Mouse (Mus musculus) frontal cortex, adult (tissue): ENCODE results near the gene Zmiz2.
"Not testable (repeated sequence)": the region's sequence is repeated elsewhere in the genome, so short reads cannot be mapped to it uniquely, and the experiment has no call there.

Experiments
- ATAC-seq: cut with Nextera tagmentation; 2 replicates; pipeline ENCODE4 v1.9.2; 2017; ENCODE audit warnings: mild to moderate bottlenecking, moderate library complexity, mixed read lengths; ENCODE audit not compliant: low TSS enrichment

Gene Zmiz2

DNA sequence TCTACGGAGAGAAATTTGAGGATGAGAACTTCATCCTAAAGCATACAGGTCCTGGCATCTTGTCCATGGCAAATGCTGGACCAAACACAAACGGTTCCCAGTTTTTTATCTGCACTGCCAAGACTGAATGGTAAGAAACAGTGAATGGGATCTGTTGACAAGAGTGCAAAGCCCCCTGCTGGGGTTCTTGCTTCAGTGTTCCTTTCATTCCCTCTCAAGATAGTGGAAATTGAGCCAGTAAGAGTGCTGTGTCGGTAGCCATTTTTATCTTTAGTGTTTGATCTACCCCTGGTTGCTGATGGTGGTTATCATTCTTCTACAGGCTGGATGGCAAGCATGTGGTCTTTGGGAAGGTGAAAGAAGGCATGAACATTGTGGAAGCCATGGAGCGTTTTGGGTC, 30.3 kb downstream of the Zmiz2 start:
- ATAC-seq = not testable (repeated sequence)

DNA sequence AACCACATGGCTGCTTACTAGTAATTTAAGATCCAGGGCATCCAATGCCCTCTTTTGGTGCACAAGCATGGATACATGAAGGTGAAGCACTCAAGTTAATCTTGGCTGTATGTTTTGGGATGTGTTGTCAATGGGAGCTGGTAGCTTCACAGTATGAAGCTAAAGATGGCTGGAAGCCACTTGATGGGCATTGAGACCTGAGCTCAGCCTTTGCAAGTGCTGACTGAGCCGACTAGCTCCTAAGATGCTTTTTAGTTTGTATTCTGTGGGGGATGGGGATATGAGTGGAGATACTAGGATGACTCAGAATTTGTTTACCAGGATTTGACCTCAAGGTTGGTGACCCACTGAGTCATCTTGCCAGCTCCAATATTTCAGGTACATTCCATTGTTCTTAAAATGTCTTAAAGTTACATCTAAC, 31.4 kb downstream of the Zmiz2 start:
- no peak for ATAC-seq

DNA sequence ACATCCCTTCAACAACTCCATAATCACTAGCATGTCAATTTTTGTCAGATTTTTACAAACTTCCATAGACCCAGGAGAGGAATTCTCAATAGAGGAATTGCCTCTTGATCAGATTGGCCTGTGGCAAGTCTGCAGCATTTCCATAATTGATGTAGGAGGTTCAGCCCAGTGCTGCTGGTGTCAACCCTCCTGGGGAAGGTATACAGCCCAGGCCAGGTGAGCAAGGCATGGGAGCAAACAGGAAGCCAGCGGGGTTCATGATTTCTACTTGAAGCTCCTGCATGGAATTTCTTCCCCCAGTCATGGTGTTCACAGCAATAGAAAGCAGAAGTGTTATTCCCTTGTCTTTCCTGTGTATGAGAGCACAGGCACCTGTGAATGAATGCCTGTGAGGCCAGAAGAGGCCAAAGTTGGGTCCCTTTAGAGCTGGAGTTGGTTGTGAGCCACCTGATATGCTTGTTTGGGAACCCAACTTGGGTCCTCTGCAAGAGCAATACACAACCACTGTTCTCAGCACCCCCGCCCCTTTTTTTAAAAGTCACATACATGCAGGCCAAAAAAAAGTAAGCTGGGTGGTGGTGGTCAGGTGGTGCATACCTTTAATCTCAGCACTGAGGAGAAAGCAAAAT, 32.0 kb downstream of the Zmiz2 start:
- no peak for ATAC-seq

DNA sequence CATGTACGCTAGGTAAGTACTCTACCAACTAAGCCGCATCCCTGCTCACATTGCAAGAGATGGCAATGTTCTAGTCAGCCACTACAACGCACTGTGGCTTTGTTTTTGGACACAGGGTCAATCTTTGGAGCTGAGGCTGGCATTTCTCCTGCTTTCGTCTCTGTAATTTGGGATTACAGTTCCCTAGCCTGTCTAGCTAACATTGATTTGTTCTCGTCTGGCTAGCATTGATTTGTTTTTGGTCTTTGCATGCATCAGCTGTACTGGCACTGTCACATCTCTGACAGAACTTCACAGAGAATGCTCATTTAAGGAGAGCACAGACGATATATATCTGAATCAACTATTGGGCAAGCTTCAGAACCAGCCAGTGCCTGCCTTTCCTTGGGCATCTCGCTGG, 41.3 kb downstream of the Zmiz2 start:
- no peak for ATAC-seq

DNA sequence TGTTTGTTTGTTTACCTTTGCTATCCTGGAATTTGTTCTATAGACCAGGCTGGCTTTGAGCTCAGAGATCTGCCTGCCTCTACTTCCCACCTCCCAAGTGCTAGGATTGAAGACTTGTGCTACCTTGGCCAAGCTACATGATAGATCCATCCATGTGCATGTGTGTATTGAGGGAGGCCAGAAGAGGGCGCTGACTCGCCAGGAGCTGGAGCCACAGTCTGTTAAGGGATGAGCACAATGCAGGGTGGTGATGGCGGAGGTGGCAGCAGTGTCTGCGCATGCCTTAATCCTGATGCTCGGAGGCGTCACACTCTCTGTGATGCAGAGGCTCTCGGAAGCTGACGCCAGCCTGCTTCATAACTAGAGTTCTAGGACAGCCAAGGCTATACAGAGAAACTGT, 47.6 kb downstream of the Zmiz2 start:
- ATAC-seq = peak; percentile 73

DNA sequence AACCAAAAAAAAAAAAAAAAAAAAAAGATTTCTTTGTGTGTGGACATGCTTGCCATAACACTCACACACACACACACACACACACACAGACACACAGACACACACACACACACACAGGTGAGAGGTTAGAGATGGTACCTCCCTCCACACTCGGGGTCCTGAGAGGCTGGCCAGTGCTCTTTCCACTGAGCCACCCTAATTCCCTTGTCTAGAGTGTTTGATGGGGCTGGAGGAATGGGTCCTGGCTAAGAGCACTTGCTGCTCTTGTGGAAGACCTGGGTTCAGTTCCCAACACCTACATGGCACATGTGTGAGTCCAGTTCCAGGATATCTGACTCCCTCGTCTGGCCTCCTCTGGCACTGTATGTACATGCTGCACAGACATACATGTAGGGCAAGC, 48.8 kb downstream of the Zmiz2 start:
- no peak for ATAC-seq

DNA sequence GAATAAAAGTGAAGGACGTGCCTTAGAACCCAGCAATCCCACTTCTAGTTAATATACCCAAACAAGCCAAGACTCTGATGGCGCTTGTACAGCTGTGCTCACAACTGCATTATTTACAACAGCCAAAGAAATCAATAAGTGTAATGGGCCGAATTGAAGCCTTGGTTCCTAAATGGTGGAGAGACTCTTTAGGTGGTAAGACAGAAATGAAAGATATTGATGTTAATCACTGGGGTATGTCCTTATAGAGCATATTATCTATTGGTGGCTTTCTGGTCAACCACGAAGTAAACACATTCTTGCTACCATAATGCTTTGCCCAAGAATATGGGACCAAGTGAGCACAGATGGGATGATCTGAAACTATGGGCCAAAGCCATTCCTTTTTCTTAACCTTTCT, 51.3 kb downstream of the Zmiz2 start:
- ATAC-seq = no peak

DNA sequence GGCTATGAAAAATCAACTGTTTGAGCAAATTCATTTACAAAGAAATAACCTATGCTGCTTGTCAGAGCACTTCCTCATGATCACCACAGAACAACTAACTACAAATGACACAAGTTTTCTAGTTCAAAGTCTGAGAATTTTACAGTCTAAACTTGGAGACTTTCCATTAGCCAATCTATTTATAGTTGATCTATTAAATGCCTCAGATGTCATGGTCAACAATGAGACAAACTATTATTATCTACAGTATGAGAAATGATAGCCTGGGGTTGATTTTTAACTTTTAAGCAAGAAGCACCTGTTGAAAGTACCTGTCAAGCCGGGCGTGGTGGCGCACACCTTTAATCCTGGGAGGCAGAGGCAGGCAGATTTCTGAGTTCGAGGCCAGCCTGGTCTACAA, 53.7 kb downstream of the Zmiz2 start:
- ATAC-seq = no peak

DNA sequence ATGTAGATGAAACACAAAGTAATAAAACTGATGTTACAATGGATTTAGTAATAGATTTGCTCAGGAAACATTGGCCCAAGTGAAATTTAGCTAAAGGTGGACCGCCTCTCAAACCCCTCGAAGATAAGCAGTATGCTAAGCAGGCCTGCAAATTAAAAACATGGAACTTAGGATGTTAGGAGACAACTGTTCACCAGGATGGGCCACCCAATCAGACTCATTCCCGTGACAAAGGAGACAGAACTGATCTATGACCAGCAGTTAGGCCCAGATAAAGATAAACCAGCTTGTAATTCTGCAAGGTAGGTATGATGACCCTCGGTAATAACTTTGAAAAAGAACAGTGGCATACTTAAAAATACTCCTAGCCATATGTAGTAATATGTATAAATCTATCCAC, 54.2 kb downstream of the Zmiz2 start:
- ATAC-seq = no peak

DNA sequence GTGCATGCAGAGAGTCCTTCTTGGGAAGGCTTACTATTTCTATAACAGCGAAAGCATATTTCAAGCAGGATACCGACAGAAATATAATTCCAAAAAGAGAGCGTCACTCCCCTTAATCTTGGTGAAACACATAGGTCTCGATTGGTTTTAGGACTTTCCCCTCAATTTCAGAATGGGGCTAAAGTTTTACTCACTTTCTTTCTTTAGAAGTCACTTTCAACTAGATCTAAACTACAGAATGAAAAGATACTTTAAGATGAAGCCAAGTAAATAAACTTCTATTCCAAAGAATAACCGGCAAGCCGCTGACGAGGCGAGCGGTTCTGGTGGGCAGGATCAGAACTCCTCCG, 54.8 kb downstream of the Zmiz2 start:
- ATAC-seq = no peak

DNA sequence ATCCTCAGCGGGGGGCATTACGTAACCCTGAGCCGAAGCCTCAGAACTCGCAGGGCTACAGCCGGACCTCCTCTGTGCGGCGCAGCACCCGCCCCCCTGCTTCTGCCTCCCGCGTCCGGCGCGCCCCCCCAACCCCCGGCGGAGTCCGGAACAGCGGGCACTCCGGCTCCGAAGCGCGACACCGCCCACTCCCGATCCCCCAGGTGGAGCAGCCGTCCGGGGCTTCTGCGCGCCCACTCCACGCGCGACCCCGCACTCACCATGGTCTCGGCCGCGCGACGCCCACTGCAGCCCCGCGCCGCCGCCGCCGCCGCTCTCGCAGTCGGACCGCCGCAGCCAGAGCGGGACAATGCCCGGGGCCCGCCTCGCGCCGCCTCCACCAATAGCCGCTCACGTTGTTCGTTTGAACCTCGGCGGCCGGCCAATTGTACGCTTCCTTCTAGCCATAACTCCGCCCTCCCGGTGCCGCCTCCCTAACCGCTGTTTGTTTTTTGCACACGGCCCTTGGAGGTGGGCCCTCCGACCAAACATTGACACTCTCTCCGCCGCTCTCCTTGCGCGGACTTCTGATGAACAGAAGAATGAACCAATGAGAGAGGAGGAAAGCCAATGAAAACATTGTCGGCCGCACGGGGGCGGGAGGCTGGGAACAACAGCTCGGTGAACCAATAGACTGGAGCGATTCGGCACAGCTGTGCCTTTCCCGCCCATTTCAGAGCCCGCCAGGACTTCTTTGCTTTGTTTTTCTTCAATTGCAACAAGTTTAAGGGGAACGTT, 55.4 kb downstream of the Zmiz2 start, which contains the start of gene H2afv:
Gene H2afv, minus strand, starts transcription at position 367 of the 777 bp plus-strand sequence.
- peak; percentile 99 for ATAC-seq

DNA sequence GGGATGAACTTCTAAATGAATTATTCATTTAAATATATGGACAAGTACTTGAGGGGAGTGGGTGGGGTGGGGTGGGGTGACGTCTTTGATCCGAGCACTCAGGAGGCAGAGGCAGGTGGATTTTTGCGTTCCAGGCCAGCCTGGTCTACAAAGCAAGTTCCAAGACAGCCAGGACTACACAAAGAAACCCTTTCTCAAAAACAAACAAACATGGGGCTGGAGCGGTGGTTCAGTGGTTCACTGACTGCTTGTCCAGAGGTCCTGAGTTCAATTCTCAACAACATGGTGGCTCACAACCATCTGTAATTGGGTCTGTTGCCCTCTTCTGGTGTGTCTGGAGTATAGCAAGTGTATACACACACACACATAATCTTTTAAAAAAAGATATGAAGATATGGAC, 56.6 kb downstream of the Zmiz2 start:
- ATAC-seq = no peak

DNA sequence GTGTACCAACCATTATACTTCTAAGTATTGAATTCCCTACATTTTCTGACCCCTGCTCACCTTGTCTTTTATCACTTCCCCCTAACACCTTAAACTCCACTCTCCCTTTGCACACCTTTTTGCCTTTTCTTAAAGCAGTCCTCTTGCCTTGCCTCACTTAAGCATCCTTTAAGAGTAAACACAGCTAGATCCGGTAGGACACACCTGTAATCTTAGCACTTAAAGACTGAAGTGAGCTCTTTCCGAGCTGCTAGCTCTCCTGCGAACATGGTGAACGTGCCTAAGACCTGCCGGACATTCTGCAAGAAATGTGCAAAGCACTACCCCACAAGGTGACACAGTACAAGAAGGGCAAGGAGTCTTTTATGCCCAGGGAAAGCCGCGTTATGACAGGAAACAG, 57.1 kb downstream of the Zmiz2 start:
- ATAC-seq = no peak

DNA sequence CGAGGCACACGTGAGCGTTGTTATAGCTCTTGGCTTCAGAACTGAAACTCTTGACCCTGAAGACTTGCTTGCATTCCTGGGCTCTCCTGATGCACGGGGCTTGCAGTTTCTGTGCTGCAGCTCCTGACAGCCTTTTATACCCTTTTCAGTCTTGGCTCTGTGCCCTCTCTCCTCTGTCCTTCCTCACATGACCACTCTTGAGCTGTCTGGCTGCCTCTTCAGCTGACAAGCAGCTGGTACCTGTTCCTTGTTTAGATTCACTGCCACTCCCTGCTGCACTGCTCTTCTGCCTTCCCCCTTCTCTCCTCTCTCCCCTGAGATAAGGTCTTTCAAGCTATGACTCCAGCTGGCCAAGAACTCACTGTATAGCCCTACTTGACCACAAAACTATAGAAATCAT, 58.6 kb downstream of the Zmiz2 start:
- ATAC-seq = no peak

DNA sequence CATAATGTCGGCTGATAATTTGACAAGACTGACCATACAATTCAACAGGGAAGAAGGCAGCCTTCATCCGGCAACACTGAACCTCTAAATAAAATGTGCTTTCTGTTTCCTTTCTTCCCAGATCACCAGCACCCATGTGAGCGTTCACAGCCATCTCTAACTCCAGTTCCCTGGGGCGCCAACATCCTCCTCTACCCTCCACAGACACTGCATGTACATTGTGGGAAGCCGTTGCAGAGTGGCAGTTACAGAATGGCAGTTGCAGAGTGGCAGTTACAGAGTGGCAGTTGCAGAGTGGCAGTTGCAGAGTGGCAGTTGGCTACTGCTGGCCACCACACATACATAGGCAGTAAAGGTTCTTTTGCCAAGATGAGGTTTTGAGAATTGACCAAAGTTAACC, 59.3 kb downstream of the Zmiz2 start:
- not testable (repeated sequence) for ATAC-seq
